Mouse (Mus musculus) B cell, adult 67 days (primary cell): ENCODE measurements around the gene Zkscan4. TPM values are rescaled to one million over a fixed set of nuclear protein-coding genes. Genes with fewer than 3 reads are reported as not detected.

Experiments used
- total RNA-seq, 2 experiments: library from RNA; stranded (reverse); gene quantifications; 4 replicates each; pipeline ENCODE4 v1.2.4; 2023

Gene Zkscan4
- total RNA-seq = not detected

DNA sequence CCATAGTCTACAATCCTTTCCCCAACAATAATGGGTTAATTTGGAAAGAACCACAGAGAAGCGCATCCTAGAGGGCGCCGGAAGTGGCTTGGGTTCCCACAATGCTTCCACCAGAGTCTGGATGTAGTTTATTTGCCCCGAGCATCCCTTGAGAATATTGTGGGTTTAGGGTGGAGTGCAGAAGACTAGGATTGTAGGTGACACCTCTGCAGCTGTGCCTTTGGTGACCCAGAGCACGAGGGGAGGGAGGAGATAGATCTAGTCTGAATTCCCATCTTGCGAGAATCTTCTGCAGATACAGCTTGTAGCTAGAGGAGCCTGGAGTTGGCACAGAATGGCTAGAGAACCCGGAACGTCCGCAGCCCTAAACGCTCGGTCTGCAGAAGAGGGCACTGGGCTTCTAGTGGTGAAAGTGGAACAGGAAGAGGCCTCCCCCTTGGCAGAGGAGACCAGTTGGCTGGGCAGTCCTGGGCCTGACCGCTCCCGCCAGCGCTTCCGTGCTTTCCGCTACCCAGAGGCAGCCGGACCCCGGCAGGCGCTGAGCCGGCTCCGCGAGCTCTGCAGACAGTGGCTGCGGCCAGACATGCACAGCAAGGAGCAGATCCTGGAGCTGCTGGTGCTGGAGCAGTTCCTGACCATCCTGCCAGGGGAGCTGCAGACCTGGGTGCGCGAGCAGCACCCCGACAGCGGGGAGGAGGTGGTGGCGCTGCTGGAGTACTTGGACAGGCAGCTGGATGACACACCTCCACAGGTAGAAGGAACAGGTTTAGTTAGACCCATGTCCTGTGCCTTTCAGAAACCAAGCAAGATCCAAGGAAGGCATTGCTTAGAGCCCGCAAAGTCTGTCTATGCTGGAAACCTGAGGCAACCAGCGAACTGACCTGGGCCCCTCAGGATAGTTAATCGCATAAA, at the start of gene Zkscan4, which contains the start of gene Gm10065:
Zkscan4 (plus strand) TSS at position 149 of the 912 bp plus-strand sequence.
Gm10065 (minus strand) TSS at position 683 of the 912 bp plus-strand sequence.

GRCm38 (mm10) chr13:21440503-21441206, 38.1 kb upstream of the Zkscan4 start, which contains the start of gene Pgbd1:
Gene Pgbd1, minus strand, starts transcription at chr13:21441058.

DNA sequence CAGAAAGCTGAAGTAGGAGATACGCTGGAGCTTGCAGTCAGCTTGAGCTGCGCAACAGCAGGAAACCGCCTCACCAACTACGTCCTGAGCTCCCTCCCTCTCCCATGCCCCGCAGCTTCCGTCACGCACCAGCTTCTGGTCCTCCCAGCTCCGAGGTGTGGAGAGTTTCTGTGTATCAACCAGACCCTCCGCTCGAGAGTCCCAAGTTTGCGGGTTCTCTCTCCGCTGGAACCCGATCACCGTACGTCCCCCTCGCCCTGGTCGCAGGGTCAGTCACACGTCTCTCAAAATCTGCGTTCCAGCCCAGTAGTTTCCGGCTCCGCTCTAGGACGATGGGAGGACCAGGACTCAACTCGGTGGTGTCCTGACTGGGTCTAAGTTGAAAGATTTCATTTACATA, 25.3 kb upstream of the Zkscan4 start, which contains the start of gene Zscan26:
Zscan26 (minus strand) TSS at position 282 of the 400 bp plus-strand sequence.

GRCm38 (mm10) chr13:21468061-21469019, 10.4 kb upstream of the Zkscan4 start, which contains the start of gene Nkapl:
Gene Nkapl, minus strand, starts transcription at chr13:21468509.

GRCm38 (mm10) chr13:21495080-21495479, 16.4 kb downstream of the Zkscan4 start, which contains the start of gene AK157302:
Gene AK157302, plus strand, starts transcription at chr13:21495223.

DNA sequence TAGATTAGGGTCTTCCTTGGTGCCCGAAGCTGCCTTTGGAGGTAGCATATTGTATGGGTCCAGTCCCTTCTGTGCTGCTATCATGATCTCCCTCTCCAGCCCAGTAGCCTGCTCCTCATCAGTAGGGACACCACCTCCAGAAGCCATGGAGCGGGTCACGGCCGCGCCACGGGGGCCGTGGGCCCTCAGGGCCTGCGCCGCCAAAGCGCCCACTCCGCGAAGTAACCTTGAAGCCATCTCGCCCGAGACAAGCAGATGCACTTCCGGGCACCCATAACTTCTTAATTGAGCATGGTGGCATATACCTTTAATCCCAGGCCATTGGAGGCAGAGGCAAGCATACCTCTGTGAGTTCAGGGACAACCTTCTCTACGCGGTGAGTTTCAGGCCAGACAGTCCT, 22.5 kb downstream of the Zkscan4 start, which contains the start of gene Gm11273:
Gm11273 (minus strand) TSS at position 237 of the 400 bp plus-strand sequence.

GRCm38 (mm10) chr13:21530781-21531201, 52.1 kb downstream of the Zkscan4 start, which contains the start of gene Zkscan8:
Gene Zkscan8, minus strand, starts transcription at chr13:21531120.

Other genes with a start within 250 kb of the Zkscan4 start
- not detected for gene Gpx5, start 186.2 kb upstream of the Zkscan4 start, total RNA-seq
- gene Gpx6, start 166.8 kb upstream of the Zkscan4 start, total RNA-seq = not detected
- not detected for gene Olfr1367, start 132.0 kb upstream of the Zkscan4 start, total RNA-seq
- gene Zscan12, start 116.1 kb upstream of the Zkscan4 start, total RNA-seq = 1 to 10 TPM; 3.2 to 3.6 TPM
- 10 to 100 TPM; 66.9 to 70.3 TPM for gene Zkscan3, start 76.2 kb upstream of the Zkscan4 start, total RNA-seq
- gene Pgbd1, start 37.8 kb upstream of the Zkscan4 start, total RNA-seq = under 1 TPM in 1 of 2 experiments, not detected in 1; 0.38 TPM
- gene Zscan26, start 25.2 kb upstream of the Zkscan4 start, total RNA-seq = 10 to 100 TPM; 44.5 to 50.7 TPM
- not detected for gene Nkapl, start 10.4 kb upstream of the Zkscan4 start, total RNA-seq
- not detected for gene Gm10065, start 534 bp downstream of the Zkscan4 start, total RNA-seq
- gene AK157302, start 16.3 kb downstream of the Zkscan4 start, total RNA-seq = 1 to 10 TPM; 4.8 to 5.0 TPM
- 10 to 100 TPM; 11.7 to 12.4 TPM for gene Gm11273, start 22.5 kb downstream of the Zkscan4 start, total RNA-seq
- gene Zkscan8, start 52.2 kb downstream of the Zkscan4 start, total RNA-seq = 10 to 100 TPM; 12.2 to 23.2 TPM
- gene Olfr1366, start 63.9 kb downstream of the Zkscan4 start, total RNA-seq = not detected
- not detected for gene Olfr1535, start 81.0 kb downstream of the Zkscan4 start, total RNA-seq
- not detected for gene Olfr1364, start 102.9 kb downstream of the Zkscan4 start, total RNA-seq
- gene Olfr1362, start 135.1 kb downstream of the Zkscan4 start, total RNA-seq = not detected
- gene Olfr11, start 163.6 kb downstream of the Zkscan4 start, total RNA-seq = not detected
- not detected for gene Olfr1361, start 184.5 kb downstream of the Zkscan4 start, total RNA-seq
- gene Olfr1360, start 198.5 kb downstream of the Zkscan4 start, total RNA-seq = not detected
- gene Olfr1359, start 219.2 kb downstream of the Zkscan4 start, total RNA-seq = not detected
- 100 to 1,000 TPM; 101 to 113 TPM for gene Hist1h2bl, start 237.2 kb downstream of the Zkscan4 start, total RNA-seq
- gene Hist1h2ai, start 237.5 kb downstream of the Zkscan4 start, total RNA-seq = 100 to 1,000 TPM; 114 to 126 TPM
- gene Hist1h3h, start 238.8 kb downstream of the Zkscan4 start, total RNA-seq = 100 to 1,000 TPM; 156 to 168 TPM
- gene Hist1h2bm, start 243.1 kb downstream of the Zkscan4 start, total RNA-seq = 10 to 100 TPM in 1 of 2 experiments, 1 to 10 TPM in 1; 7.6 to 10.7 TPM